Mouse (Mus musculus) embryonic facial prominence, embryonic 14.5 days (tissue): ENCODE data around the gene Cyp2c50. TPM values are rescaled to one million over a fixed set of nuclear protein-coding genes. Genes with fewer than 3 reads are reported as not detected.
"Not testable (repeated sequence)": the region's sequence is repeated elsewhere in the genome, so short reads cannot be mapped to it uniquely, and the experiment has no call there.

Experiments used
- ATAC-seq: fragments of 200-750 bp; cut with Nextera tagmentation; 2 replicates; pipeline ENCODE4 v1.8.0; 2017; ENCODE audit warnings: low read depth, moderate number of reproducible peaks, moderate TSS enrichment
- DNase-seq: peaks from one replicate; pipeline ENCODE4 v3.0.0-alpha.2; 2015; ENCODE audit warnings: low spot score
- H3K27ac ChIP-seq: fragments of 300-500 bp; sonication (generic); replicated peaks from 2 replicates; pipeline ENCODE4 v1.5.1; 2014; ENCODE audit warnings: low read depth, mild to moderate bottlenecking, low read length, moderate library complexity
- H3K27me3 ChIP-seq: fragments of 300-500 bp; sonication (generic); replicated peaks from 2 replicates; pipeline ENCODE4 v1.6.1; 2014; ENCODE audit warnings: low read length; ENCODE audit not compliant: control insufficient read depth, insufficient read depth
- H3K36me3 ChIP-seq: fragments of 300-500 bp; sonication (generic); 2 replicates; pipeline ENCODE4 v1.6.1; 2014; ENCODE audit warnings: low read length, mixed read lengths; ENCODE audit not compliant: control insufficient read depth, insufficient read depth
- H3K4me1 ChIP-seq: fragments of 300-500 bp; sonication (generic); 2 replicates; pipeline ENCODE4 v1.6.1; 2014; ENCODE audit warnings: antibody characterized with exemption, low read length; ENCODE audit not compliant: control insufficient read depth, insufficient read depth
- H3K4me2 ChIP-seq: fragments of 300-500 bp; sonication (generic); 2 replicates; pipeline ENCODE4 v1.6.1; 2014; ENCODE audit warnings: low read depth, mild to moderate bottlenecking, low read length, moderate library complexity, mixed read lengths
- H3K4me3 ChIP-seq: fragments of 300-500 bp; sonication (generic); 2 replicates; pipeline ENCODE4 v1.5.1; 2014; ENCODE audit warnings: low read depth, mild to moderate bottlenecking, low read length
- H3K9ac ChIP-seq: fragments of 300-500 bp; sonication (generic); 2 replicates; pipeline ENCODE4 v1.6.1; 2014; ENCODE audit warnings: low read depth, mild to moderate bottlenecking, low read length, moderate library complexity, mixed read lengths
- H3K9me3 ChIP-seq: fragments of 300-500 bp; sonication (generic); 2 replicates; pipeline ENCODE4 v1.6.1; 2016; ENCODE audit warnings: low read length; ENCODE audit not compliant: control insufficient read depth
- WGBS: fragments of 180-500 bp; shearing (Covaris S2); extraction: QIAGEN DNeasy Blood & Tissue Kit; methylation state at CpG from one replicate; pipeline ENCODE4 v1.1.7; 2014; 5-methylcytosine and 5-hydroxymethylcytosine counted together
- polyA plus RNA-seq: library from polyadenylated mRNA; unstranded; fragments of >200 nt; fragmentation: Nextera tagmentation; extraction: Ambion mirVana; gene quantifications from 2 replicates; pipeline ENCODE4 v1.2.1, GENCODE M21; 2014

Gene Cyp2c50
- polyA plus RNA-seq: not detected in 2 replicates

DNA sequence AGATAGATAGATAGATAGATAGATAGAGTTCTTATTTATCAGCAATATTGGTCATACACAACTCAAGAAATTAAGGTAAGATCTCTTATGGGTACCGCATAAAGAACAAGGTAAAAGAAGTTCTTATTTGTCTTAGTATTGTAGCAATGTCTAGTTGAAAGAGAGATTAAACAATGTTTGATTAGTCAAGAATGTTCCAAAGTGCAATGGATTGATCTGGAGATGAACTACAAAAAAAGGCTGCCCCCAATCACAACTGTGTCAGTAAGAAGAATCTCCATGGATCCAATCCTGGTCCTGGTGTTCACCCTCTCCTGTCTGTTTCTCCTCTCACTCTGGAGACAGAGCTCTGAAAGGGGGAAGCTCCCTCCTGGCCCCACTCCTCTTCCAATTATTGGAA lies at the start of gene Cyp2c50:
TSS of gene Cyp2c50 (plus strand) at position 268 of the 400 bp plus-strand sequence.
- DNase-seq, H3K27me3 ChIP-seq, H3K4me1 ChIP-seq, H3K36me3 ChIP-seq, H3K9ac ChIP-seq, H3K4me3 ChIP-seq, H3K4me2 ChIP-seq, ATAC-seq, H3K27ac ChIP-seq, H3K9me3 ChIP-seq: not testable (repeated sequence)
- WGBS: 93% methylated on average over 1 of the region's 1 CpGs

DNA sequence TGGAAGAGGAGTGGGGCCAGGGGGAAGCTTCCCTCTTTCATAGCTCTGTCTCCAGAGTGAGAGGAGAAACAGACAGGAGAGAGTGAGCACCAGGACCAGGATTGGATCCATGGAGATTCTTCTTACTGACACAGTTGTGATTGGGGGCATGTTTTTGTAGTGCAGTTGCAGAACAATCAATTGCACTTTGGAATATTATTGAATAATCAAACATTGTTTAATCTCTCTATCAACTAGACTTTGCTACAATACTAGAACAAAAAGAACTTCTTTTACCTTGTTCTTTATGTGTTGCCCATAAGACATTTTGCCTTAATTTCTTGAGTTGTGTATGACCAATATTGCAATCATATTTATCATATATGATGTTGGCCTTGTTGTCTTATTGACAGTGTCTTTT lies 15.8 kb upstream of the Cyp2c50 start, which contains the start of gene Cyp2c54:
TSS of gene Cyp2c54 (minus strand) at position 127 of the 400 bp plus-strand sequence.
- ATAC-seq: no peak

DNA sequence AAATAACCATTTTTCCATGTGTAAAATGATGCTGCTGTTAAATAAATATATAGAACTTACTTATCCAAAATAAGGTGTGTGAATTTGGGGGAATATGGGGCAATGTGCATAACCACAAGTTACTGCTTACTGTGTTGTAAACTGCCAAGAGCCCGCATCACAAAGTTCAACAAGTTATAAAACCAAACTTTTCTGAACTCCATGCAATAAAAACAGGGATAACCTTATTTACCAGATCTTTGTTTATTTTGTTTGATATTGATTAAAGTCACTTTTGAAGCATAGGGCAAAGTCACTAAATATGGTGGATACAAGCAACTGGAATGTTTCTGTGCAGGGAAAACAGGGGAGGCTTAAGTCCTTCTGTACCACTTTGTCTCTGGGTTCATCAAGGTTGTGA lies 1.1 kb upstream of the Cyp2c50 start:
- Histone ChIP-seq H3K4me1 (no peaks in the 10 kb centered on the region), H3K27ac (no peak overlapping the region), H3K4me3 (no peak overlapping the region), H3K9me3 (no peaks in the 10 kb centered on the region), H3K36me3 (no peaks in the 10 kb centered on the region), H3K9ac (no peak overlapping the region), H3K4me2 (no peak overlapping the region), H3K27me3 (no peaks in the 10 kb centered on the region)
- ATAC-seq: no peak
- no peak for DNase-seq
- WGBS: 97% methylated on average over 1 of the region's 1 CpGs

More for the DNA sequence above, 15.8 kb upstream of the Cyp2c50 start, which contains the start of gene Cyp2c54:
- Histone ChIP-seq H3K27ac (no peak within 1 kb of the TSS), H3K9ac (no peak within 1 kb of the TSS), H3K4me1 (no peaks in the 10 kb centered on the region), H3K4me2 (no peak within 1 kb of the TSS), H3K4me3 (no peak within 1 kb of the TSS), H3K36me3 (no peaks in the 10 kb centered on the region), H3K27me3 (no peaks in the 10 kb centered on the region), H3K9me3 (no peaks in the 10 kb centered on the region)
- DNase-seq: no peak

DNA sequence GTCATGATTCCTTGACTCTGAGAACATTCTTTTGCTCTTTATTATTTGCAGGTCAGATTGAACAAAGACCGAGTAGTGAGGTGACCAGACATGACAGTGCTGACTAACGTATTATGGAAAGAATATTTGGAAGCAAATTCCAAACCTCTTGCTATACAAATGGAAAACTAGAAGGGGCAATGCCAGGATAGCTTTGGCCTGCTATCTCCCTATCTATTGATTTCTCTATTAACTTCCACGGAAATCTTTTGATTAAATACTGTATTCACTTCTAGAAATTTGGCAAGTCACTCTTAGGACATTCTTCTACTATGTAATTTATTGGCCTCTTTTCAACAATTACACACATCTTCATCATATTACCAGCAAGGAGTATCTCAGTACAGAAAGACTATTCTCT lies 1.6 kb downstream of the Cyp2c50 start:
- Histone ChIP-seq H3K4me2 (no peak overlapping the region), H3K4me1 (no peaks in the 10 kb centered on the region), H3K27ac (no peak overlapping the region), H3K9me3 (no peaks in the 10 kb centered on the region), H3K27me3 (no peaks in the 10 kb centered on the region), H3K9ac (no peak overlapping the region), H3K4me3 (no peak overlapping the region), H3K36me3 (no peaks in the 10 kb centered on the region)
- 76% methylated on average over 3 of the region's 3 CpGs for WGBS
- DNase-seq (no peak), ATAC-seq (no peak)

DNA sequence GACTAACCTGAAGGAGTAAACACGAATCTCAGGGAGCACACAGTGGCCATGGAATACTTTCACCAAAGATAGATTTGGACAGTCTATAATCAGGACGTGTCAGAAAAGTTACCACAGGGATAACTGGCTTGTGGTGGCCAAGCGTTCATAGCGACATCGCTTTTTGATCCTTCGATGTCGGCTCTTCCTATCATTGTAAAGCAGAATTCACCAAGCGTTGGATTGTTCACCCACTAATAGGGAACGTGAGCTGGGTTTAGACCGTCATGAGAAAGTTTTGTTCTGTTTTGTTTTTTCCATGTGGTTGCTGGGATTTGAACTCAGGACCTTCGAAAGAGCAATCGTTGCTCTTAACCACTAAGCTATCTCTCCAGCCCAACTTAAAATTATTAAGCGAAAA lies 30.1 kb downstream of the Cyp2c50 start:
- H3K4me2 ChIP-seq, H3K36me3 ChIP-seq, ATAC-seq, H3K27ac ChIP-seq, H3K9me3 ChIP-seq, DNase-seq, H3K4me1 ChIP-seq, H3K27me3 ChIP-seq, H3K4me3 ChIP-seq, H3K9ac ChIP-seq: not testable (repeated sequence)
- 81% methylated on average over 13 of the region's 13 CpGs for WGBS

DNA sequence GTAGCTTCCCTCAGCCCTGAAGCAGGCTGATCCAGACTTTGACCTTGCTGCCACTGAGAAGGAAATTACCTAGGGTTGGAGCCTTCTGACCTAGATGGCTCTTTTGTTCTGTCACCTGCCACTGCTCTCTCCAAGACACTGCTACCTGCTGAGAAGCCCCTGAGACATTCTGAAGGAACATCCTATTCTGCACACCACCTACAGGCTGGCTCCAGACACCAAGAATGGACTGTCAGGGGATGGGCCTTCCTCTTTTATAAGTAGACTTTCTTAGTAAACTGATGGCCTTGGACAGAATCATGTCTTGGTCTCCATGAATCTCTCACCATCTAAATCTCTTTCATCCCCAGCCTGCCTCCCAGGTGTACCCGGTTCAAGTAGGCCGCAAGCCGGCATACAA lies 35.7 kb downstream of the Cyp2c50 start:
- not testable (repeated sequence) for H3K4me1 ChIP-seq, H3K36me3 ChIP-seq, ATAC-seq, H3K4me3 ChIP-seq, H3K4me2 ChIP-seq, DNase-seq, H3K27ac ChIP-seq, H3K9ac ChIP-seq, H3K27me3 ChIP-seq, H3K9me3 ChIP-seq
- WGBS: 86% methylated on average over 3 of the region's 3 CpGs

DNA sequence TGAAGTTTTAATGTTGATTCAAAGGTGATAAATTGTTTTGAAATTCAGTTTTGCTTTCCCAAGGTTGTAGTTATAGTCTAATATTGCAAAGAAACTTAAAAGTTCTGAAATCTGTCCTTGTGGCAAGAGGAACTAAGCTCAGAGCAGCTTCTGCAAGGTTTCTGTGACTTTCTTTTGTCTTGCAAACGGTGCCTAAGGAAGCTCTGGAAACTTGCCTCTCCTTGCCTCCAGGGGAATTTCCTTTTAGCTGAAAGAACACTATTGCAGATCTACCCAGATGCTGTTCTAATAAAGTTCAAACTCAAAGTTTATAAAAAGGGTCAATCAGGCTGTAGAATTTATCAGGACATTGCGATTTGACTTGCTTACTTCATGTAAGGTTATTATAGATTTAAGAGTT lies 37.5 kb downstream of the Cyp2c50 start:
- not testable (repeated sequence) for ATAC-seq, H3K4me2 ChIP-seq, H3K9me3 ChIP-seq, H3K27me3 ChIP-seq, H3K27ac ChIP-seq, H3K4me1 ChIP-seq, DNase-seq, H3K9ac ChIP-seq, H3K36me3 ChIP-seq, H3K4me3 ChIP-seq
- WGBS: 31% methylated on average over 2 of the region's 2 CpGs

Other genes with a start within 250 kb of the Cyp2c50 start
- gene Cyp2c69, start 202.9 kb upstream of the Cyp2c50 start, polyA plus RNA-seq: not detected in 2 replicates
- not detected in 2 replicates for gene Cyp2c37, start 97.3 kb upstream of the Cyp2c50 start, polyA plus RNA-seq
- not detected in 2 replicates for gene Cyp2c54, start 15.9 kb upstream of the Cyp2c50 start, polyA plus RNA-seq
- gene Cyp2c70, start 97.6 kb downstream of the Cyp2c50 start, polyA plus RNA-seq: not detected in 2 replicates
- 143 and 150 TPM in 2 replicates for gene Pdlim1, start 182.2 kb downstream of the Cyp2c50 start, polyA plus RNA-seq